Mouse (Mus musculus) adipocyte (in vitro differentiated cells): ENCODE measurements at regions not wholly inside any gene's neighbourhood (a gene's known extent, or its start where the extent isn't known, plus 50 kb on each side); places are given as distances from the start of the nearest gene placed in this dataset.
A peak's percentile ranks its signal among the peaks of the same experiment; 100 is the strongest.

Experiments
- DNase-seq: peaks from one replicate; pipeline ENCODE4 v3.0.0-alpha.2; 2016; ENCODE audit warnings: low spot score

DNA sequence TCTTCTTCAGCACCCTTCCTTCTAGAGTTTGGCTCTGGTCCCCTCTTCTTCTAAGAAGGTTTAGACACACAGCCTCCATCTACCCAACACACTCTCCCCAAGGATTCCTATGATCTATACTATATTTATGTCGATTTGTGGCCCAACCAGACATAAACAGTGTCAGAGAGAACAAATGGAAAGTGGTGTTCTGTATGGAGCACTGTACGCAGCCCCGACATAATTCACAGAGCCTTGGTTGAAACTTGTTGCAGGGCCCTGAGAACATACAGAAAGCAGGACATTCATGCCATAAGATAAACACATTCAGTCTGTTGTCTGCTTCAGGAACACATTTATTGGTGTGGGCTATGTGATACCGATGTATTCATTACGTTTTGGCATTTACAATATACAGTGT lies 463.7 kb upstream of the Pou3f3 start:
- DNase-seq, result no peak

DNA sequence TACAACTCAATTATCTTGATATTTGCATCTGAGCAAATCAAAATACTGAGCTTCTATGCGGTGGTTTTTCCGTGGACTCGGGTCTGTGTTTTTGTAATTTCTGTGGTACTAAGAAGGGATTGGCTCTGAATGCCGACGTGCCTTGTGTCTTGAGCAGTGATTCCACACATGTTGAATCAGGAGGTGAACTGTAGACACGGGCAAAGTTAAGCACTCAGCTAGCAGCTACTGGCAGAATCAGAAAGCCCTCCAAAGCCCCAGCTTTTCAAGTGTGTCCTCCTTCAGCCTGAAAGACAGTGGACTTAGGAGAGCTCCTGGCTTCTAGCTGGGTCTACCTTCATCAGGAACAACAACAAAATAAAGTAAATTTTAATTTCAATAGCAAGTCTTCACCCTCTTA lies 462.9 kb upstream of the Pou3f3 start:
- DNase-seq, result no peak

DNA sequence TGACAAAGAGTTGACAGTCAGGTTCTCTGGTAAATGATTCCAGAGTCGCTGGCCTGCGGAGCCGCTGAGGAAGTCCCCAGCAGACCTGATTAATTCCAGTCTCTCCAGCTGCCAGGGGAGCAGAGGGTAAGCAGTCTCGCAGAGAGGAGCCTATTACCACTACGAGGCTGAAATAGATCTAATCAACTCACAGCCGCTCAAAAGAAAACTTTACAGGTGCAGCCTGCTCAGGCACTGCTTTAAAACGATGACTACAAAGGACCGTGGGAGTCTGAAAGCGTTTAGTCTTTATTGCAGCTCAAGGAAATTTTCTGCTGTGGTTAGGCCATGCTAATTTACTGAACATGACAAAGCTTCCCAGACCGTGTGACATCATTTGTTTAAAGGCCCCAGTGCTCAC lies 462.3 kb upstream of the Pou3f3 start:
- no peak for DNase-seq

DNA sequence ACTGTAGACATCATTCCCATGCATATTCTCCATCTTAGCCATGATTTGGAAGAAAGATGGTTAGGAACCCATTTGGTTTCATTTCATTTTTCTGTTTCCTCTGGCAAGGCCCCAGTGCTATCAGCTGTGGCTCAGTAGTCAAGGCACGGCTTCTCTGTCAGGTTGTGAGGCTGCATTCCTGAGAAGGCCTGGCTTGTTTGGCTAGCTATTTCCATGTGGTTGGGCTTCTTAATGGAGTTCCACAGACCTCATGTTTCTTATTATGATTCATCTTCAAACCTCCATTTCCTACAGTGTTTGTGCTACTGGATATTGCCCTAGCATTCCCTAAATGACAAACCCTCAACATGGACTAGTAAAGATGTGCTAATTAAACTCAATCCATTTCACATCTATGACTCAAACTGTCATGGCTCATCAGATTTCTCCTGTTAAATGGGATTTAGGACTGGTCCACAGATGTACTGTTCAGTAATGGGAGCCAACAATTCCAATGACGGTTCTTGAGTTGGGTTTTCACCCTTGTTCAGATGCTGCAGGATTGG lies 459.0 kb upstream of the Pou3f3 start:
- DNase-seq, result no peak

DNA sequence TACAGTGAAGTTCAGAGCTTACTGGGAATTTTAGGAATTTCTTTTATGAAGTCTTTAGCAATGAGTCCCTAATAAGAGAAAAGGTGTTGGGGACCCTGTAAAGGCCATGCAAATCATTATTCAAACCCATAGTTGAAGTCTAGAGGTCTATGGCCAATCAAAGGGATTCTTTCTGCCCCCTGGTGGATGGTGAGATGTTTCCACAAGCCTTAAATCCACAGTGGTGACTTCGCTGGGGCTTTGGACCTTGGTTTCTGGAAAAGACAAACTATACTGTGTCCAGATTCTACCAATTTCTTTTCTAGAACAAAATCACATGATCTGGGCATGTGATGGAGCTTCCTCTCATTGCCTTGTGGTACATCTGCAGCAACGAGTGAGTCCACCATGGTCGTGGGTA lies 457.2 kb upstream of the Pou3f3 start:
- DNase-seq, result peak; percentile 3

DNA sequence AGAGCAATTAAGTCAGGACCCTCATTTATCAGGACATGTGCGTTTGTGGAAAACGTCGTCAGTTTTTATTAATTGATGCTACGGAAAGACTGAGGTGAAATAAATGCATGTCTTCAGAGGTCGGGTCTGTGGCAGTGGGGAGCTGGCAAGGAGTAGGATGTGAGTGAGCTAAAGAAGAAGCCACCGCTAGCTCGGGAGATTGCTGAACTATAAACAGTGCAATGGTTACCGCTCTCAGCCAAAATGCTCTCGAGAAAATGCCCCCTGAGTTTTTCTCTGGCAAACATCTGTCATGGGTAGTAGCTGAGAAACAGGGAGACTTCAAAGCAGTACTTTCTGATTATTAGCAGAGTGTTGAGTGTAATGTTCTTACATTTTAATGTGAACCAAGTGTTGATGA lies 454.4 kb upstream of the Pou3f3 start:
- no peak for DNase-seq

DNA sequence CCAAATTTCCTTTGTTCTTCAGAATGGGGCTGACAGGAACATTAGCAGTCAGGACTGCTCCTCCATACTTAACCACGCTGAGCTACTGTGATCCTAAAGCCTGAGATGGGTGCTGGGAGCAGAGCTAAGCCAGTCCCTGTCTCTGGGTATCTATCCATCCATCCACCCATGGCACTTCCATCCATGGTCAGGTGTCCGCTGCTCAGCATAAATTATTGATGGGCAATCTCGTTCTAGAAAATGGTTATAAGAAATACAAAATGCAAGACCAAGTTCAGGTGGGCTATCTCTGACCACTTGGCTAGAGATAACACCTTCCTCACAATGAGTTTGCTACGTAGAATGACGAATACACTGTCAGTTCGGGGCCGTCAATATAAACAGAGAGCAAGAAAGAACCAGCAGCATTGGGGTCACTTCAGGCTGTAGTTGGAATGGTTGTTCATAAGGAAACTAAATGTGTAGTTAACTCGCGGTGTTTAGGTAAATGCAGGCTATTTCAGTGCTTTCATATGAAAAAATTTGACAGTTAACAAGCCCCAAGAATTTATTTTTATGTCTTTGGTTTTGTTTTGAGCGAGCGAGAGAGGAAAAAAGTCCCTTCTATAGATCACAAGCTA lies 453.9 kb upstream of the Pou3f3 start:
- no peak for DNase-seq

DNA sequence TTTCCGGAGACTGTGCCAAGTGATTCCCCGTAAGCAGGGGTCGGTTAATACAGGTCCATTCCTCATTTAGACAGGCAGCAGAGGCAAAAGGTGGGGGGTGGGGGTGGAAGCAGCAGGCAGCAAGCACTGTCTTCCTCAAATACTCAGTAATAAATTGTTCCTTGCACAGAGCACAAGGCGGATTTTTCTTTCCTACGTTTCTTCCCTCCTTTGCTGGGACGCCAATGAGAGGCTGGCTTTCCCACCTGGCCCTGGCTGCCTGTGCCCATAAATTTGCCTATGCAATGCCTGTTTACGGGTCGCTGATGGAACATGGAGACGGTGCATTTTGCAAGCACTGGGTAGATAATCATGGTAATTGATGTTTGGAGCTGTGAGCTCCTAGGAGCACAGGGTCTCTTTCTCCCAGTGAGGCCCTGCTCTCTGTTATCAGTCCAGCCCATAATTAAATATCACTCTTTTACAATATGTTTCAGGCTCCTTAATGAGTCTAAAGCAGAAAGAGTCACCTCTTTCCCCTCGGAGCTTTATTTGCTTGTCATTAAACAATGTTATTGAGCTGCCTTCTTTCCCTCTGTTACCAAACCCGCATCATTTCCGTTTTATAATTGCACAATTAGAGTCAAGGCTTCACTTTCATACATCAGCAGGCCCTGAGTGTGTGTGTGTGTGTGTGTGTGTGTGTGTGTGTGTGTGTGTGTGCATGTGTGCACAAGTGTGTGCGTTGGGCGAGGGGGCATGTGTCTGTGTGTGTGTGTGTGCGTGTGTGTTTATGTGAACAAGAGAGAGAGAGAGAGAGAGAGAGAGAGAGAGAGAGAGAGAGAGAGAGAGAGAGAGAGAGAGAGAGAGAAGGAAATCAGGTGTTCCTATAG lies 452.7 kb upstream of the Pou3f3 start:
- no peak for DNase-seq

DNA sequence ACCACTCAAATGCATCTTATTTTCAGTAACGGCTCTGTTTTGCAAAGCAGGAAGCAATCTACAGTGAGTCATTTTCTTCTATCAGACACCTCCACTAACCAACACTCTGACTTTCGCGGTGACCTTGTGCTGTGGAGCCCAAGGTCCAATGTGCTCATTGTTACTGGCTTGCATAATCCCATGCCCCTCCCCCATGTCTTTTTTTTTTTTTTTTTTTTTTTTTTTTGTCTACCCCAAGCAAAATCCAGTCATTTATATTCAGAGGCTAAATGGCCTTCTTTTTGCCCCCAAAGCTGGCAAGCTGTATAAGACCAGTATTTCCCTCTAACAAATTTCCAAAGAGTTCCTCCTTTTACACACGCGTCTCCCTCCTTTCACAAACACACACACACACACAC lies 452.1 kb upstream of the Pou3f3 start:
- no peak for DNase-seq

DNA sequence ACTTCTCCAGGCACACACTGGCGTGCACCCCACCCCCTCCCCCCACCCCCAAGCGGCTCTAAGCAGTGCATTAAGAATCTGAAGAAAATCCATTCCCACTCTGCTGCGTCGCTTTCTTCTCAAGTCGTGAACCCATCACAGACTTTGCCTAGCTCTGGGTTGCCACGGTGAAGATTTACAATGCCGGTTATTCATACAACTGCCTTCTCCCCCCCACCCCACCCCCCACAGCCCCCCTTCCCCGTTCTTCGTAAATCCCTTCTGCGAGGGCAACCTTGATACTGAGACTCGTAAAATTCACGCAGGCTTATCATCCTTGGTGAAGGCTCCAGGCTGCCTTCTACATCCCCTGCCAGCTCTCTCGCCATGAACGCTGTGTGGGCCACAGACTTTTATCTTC lies 451.7 kb upstream of the Pou3f3 start:
- no peak for DNase-seq

DNA sequence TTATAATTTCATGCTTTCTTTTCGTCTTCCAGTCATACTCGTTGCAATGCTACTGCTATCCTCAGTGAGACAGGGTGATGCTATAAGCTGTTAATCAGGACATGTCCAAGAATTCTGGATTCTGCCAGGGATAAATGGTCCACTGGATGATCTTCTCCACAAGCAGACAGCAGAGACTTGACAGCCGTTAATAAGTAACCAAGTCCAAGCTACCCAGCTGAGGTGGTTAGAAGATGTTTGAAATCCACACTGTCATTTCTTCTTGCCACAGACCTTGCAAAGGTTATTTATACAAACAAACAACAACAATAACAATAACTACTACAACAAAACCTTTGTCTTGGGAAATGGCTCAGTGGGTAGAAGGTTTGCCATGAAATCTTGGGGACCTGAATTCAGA lies 443.2 kb upstream of the Pou3f3 start:
- no peak for DNase-seq

DNA sequence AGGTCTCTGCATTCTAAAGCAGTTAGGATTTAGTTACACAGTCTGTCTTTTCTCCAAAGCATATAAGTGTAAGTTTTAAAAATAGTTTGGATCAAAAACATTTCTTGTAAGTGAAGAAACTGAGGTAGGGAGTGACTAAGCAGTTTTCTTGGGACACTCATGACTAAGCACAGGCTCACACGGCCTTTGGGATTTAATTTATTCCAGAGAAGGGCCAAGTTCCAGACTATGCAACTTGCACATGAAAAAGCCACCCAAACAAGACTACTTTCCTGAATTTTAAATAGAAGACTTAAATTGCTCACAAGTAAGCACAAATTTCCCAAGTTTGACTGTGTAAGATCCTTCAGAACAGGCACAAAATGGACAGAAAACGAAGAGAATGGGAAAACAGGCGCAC lies 441.8 kb upstream of the Pou3f3 start:
- no peak for DNase-seq

DNA sequence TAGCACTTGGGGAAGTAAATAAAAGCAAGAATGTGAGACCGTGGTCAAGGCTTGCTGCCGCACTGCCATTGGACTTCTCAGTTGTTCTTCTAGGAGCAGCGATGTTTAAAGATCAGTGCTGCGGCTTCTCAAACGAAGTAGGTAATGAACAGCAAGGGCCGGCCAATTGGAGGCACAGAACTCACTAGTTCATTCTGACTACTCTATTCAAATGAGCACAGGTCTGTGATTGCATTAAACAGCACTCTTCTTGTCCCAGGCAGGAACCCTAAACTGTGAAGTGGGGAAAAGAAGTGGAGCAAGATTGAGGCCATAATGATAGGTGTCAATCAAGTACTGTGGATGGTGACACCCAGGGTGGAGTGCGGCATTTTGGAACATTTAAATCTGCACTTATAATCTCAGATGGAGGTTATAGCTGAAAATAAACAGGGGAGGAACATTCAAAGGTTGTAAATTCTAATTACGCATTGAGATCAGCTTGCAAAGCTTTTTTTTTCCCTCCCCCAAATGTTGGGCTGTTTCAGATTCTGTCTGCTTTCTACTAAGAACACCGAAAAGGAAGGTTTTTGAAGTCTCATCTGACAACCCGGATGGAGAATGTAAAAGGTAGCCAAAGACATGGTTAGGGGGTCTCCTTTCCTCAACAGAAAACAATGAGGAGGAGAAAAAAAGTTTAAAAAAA lies 438.5 kb upstream of the Pou3f3 start:
- DNase-seq, result no peak

DNA sequence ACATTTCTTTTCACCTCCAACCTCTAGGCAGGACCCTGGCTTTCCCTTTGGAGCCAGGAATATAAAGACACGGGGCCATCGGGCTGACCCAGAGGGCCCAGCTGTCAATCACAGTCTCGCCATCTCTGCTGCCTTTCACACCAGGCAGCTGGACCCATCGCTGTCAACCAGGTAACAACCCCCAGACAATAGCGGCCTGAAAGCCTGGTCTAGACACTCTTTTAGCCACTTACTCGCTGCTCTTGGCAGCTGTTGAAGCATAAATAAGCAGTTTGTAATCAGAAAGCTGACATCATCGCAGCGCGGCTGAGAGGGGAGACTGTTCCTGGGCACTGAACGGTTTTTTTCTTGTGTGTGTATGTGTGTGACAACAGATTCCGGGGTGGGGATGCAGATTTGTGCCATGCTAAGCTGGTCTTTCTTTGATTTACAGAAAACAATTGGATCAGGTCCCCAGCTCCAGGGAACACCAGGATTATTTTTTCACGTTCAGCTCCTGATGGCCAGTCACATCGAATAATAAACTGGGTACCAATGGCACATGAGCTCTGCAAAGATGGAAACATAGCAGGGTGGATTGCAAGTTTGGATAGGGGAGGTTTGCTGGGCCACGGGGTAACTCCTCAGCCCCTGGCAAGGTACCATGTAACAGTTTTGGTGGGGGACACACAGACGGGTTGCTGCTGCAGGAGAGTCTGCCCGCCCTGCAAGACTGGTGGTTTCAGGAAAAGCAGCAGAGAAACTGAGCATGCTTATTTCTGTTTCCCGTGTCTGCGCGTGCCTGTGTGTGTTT lies 437.6 kb upstream of the Pou3f3 start:
- no peak for DNase-seq

DNA sequence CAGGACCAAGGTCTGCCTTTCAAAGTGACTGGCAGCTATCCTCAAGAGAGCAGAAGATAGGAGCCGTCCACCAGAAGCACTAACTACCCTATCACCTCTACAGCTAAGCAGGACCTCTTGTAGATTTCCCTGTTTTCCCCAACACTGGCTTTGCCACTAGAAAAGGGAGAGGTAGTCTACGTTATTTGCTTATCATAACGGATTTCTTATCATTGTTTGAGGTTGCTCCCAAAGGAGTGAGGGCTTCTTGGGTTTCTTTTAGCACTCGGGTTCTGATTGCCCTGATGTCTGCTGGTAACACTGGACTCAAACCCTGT lies 437.0 kb upstream of the Pou3f3 start:
- no peak for DNase-seq

DNA sequence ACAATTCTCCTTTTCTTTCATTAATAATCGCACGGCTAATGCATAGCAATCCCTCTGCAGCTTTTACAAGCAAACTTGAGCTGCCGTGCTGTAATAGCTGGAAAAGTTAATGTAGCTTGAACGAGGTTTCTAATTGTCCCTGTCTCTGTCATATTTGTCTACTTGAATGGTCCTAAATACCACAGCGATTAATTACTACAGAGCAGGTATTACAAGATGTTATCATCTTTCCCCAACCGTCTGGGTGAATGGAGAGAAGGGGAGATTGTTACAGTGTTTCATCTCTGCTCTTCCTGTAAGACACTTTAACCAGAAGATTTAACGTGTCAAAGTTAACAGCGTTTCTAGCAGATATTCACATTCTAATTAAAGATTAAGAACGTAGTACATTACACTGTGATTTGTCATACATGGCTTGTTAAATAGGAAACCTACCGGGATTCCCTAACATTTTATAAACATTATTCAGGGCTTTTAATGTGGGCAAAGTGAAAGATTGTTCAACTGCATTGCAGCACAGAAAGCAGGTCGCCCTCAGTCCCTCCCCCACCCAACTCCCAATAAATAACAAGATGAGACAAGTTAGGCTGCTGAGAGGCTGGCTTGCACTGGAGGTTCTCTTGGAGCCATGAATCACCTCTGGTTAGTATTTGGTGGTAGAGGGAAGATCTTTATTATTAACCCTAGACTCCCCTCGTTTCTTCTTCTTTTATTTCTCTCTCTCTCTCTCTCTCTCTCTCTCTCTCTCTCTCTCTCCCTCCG lies 436.2 kb upstream of the Pou3f3 start:
- no peak for DNase-seq

DNA sequence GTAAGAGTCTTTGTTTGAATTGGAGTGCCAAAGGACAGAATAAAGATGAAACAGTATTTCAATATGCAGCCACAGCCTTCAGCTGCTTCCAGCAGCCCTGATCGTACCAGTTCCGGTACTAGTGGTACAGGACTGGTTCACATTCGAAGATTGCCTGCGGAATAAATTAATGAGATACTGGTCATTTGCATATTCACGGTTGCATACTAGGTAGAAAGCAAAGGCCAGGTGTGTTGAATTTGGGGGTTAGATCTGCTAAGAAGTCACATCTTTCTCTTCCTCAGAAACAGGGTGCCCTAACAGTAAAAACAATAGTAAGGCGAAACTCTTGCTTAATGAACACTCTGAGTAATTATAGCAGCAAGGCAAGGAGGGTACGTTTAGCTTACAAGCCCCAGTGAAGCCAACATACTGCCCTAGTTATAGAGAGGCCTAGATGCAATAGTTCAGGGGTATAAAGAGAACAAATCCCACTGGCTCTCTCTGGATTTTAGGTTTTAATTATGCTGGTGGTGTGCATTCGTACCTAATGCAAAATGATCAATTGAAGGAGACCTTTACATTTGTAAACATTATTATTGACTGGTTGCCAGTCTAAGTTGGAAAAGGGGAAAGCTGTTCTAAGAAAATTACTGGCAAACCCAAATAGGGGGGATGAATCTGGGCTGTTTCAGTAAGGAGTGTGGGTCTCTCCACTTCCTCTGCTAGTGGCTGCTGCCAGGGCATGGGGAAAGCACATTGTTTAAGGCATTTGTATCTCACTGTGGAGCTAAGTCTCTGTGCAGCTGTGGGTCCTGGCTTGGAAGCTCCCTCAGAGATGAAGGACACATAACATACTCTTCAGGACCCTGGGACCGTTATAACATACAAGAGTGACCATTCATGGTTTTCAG lies 435.3 kb upstream of the Pou3f3 start:
- no peak for DNase-seq

DNA sequence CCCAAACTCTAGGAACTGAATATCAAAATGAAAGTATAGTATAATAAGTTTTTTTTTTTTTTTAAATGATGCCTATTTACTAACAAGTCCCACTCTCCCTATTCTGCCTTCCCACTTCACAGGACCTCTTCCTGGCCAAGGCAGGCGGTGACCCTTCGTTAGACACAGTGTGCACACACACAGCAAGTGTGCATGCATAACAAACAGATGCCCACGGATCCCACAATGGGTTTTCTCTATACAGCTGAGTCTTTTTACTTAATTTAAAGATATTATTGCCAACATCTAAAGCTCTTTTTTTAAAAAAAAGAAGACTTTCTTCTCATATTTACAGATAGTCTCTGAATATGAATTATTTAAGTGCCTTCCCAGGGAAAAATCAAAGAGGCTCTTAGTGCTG lies 434.5 kb upstream of the Pou3f3 start:
- DNase-seq, result no peak

DNA sequence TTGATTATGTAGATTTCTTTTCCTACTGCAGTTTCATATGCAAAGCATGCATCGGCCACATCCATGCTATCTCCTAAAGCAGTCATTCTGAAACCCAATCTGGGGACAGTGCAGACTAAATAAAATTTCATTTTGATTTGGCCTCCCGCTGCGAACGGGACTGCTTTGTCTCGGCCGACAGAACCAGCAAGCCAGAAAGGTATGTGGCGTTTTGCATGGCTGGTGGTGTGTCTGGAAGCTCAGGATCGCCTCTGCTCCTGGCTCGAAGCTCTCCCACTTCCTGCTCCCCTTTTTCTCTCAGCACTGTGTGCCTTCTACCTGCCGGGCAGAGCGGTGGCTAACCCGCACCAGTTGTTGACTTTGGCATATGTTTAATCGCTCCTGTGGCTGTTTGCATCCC lies 433.8 kb upstream of the Pou3f3 start:
- no peak for DNase-seq

DNA sequence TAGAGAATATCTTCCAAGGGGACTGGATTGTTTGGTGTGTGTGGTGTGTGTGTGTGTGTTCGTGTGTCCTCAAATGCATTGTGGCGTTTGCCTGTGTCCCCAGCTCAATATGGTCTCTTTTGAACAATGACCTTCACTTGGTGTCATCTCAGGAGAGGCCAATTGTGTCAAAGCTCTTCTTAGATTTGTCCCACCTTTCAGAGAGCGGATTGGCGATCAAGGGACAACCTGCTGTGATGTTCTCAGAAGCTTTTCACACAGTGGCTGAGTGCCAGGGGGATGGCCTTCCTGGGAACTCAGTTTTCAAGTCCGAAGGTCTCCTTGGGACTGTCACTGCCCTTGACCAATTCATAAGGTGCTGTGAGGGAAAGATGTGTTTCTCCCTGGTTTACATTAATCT lies 433.0 kb upstream of the Pou3f3 start:
- DNase-seq, result no peak

DNA sequence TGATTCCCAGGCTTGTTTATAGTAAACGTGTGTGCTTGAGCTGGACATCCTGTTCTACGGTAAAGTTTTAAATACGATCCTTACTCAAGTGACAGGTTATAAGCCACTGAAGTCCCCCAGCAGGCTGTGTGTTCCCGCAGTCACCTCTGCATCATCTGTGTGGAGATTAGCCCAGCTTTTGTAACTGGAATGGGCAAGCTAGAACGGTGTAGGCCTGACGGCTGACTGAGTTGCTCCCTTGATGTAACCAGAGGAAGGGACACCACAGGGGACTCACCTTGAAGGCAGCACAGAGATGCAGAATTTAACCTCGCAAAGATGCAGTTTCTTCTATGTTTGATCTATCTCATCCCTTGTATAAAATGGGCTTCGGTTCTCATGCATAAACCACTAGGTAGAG lies 418.4 kb upstream of the Pou3f3 start:
- DNase-seq, result no peak
